8 mouse cellular contexts compared by ENCODE assay signal in the genomic region with DNA sequence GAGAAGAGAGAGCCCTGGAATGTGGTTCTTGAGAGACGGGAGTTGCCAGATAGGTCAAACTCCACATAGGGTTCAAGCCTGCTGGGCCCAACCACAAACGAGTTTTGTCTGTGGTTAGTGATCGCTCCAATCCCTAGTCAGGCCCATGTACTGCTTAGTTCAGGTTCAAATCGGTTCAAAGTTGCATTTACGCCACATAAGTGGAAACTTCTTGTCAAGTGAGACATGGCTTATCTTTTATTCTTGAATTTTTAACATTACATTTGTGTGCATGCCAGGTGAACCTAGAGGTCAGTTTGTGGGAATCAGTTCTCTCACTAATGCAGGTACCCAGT.
DNase-seq lines count a peak whose midpoint lies in the region; ATAC-seq and TF ChIP-seq lines count a peak whose summit lies in the region.

No protein-coding gene starts in this region.

- 13% methylated on average over 5 of the region's 5 CpGs for WGBS in lung, embryonic 14.5 days
- 9% methylated on average over 5 of the region's 5 CpGs for WGBS in intestine, embryonic 16.5 days
- 15% methylated on average over 5 of the region's 5 CpGs for WGBS in neural tube, embryonic 13.5 days

- no peaks in the 10 kb centered on the region for H3K9me3 ChIP-seq in lung, embryonic 14.5 days (ENCODE audit: low read depth, low read length)
- no peaks in the 10 kb centered on the region for H3K9me3 ChIP-seq in intestine, embryonic 16.5 days (ENCODE audit: control insufficient read depth, low read length)
- no peaks in the 10 kb centered on the region for H3K9me3 ChIP-seq in neural tube, embryonic 13.5 days

- H3K4me2 ChIP-seq in lung, embryonic 14.5 days: peak overlapping the region; percentile 71
- peak overlapping the region; percentile 73 for H3K4me2 ChIP-seq in intestine, embryonic 16.5 days (ENCODE audit: low read depth, low read length)
- peak overlapping the region; percentile 63 for H3K4me2 ChIP-seq in neural tube, embryonic 13.5 days

- ATAC-seq in lung, embryonic 14.5 days (ENCODE audit: insufficient read depth): no peak
- no peak for ATAC-seq in intestine, embryonic 16.5 days
- ATAC-seq in neural tube, embryonic 13.5 days (ENCODE audit: low read depth): no peak

- TF ChIP-seq CTCF in lung, embryonic 14.5 days (IDR thresholded peaks at IDR 0.05; ENCODE audit: low read depth): no peak
- TF ChIP-seq CTCF in embryonic fibroblast, embryonic 13.5 days (IDR thresholded peaks at IDR 0.05; ENCODE audit: borderline replicate concordance, insufficient read depth, low read length): no peak

- no peaks in the 10 kb centered on the region for H3K27me3 ChIP-seq in lung, embryonic 14.5 days (ENCODE audit: insufficient read depth, low read length)
- H3K27me3 ChIP-seq in intestine, embryonic 16.5 days (replicated peaks; ENCODE audit: control insufficient read depth, insufficient read depth, low read length): no peaks in the 10 kb centered on the region
- no peaks in the 10 kb centered on the region for H3K27me3 ChIP-seq in neural tube, embryonic 13.5 days

- peak overlapping the region; percentile 58 for H3K4me3 ChIP-seq in lung, embryonic 14.5 days (ENCODE audit: low read depth, low read length)
- peak overlapping the region; percentile 58 for H3K4me3 ChIP-seq in embryonic fibroblast, embryonic 13.5 days (ENCODE audit: insufficient read depth, low read length)
- peak overlapping the region; percentile 69 for H3K4me3 ChIP-seq in intestine, embryonic 16.5 days (ENCODE audit: low read length)
- peak overlapping the region; percentile 67 for H3K4me3 ChIP-seq in neural tube, embryonic 13.5 days

- peak overlapping the region; percentile 79 for H3K9ac ChIP-seq in lung, embryonic 14.5 days
- peak overlapping the region; percentile 89 for H3K9ac ChIP-seq in intestine, embryonic 16.5 days (ENCODE audit: low read depth, low read length)
- H3K9ac ChIP-seq in neural tube, embryonic 13.5 days: peak overlapping the region; percentile 74

- H3K27ac ChIP-seq in lung, embryonic 14.5 days (ENCODE audit: low read depth): peak overlapping the region; percentile 99
- H3K27ac ChIP-seq in embryonic fibroblast, embryonic 13.5 days (ENCODE audit: insufficient read depth, low read length): peak overlapping the region; percentile 88
- peak overlapping the region; percentile 99 for H3K27ac ChIP-seq in intestine, embryonic 16.5 days (ENCODE audit: low read length)
- peak overlapping the region; percentile 96 for H3K27ac ChIP-seq in neural tube, embryonic 13.5 days (replicated peaks)

- H3K36me3 ChIP-seq in lung, embryonic 14.5 days (ENCODE audit: insufficient read depth): no peaks in the 10 kb centered on the region
- H3K36me3 ChIP-seq in intestine, embryonic 16.5 days (ENCODE audit: control insufficient read depth, insufficient read depth, low read length): 0 out of 2 replicates have a peak, but pooled peaks cover 2% of the 10 kb centered on the region
- H3K36me3 ChIP-seq in neural tube, embryonic 13.5 days: no peaks in the 10 kb centered on the region

- no peak for TF ChIP-seq POLR2A in embryonic fibroblast, embryonic 13.5 days (IDR thresholded peaks at IDR 0.05; ENCODE audit: low read depth, low read length)

- no peaks in the 10 kb centered on the region for H3K4me1 ChIP-seq in lung, embryonic 14.5 days (ENCODE audit: insufficient read depth)
- H3K4me1 ChIP-seq in embryonic fibroblast, embryonic 13.5 days (ENCODE audit: control insufficient read depth, insufficient read depth, low read length): 0 out of 2 replicates have a peak, but pooled peaks cover 2% of the 10 kb centered on the region
- peaks cover 7% of the 10 kb centered on the region; the same call in 1 of the 2 replicates for H3K4me1 ChIP-seq in intestine, embryonic 16.5 days (ENCODE audit: control insufficient read depth, insufficient read depth, low read length)
- H3K4me1 ChIP-seq in neural tube, embryonic 13.5 days (replicated peaks): peaks cover 11% of the 10 kb centered on the region; the same call in 1 of the 2 replicates

- DNase-seq in lung, embryonic 14.5 days: no peak
- DNase-seq in lung, postnatal 4 days: no peak
- DNase-seq in embryo, embryonic 10.5 days (ENCODE audit: low spot score): no peak
- DNase-seq in left cerebral cortex, adult 8-10 months (ENCODE audit: low spot score in 2 of 2): no peak
- DNase-seq in layer of hippocampus, adult 9-10 months (ENCODE audit: low spot score): no peak
